Mouse (Mus musculus) liver, adult 2 months (tissue): ENCODE results near the gene Mog.

Experiments used
- CTCF ChIP-seq: fragments of 200-500 bp; IDR thresholded peaks from 2 replicates; pipeline ENCODE4 v1.5.1; 2011; ENCODE audit warnings: low read depth, low read length, control low read depth
- POLR2A ChIP-seq: fragments of 200-500 bp; IDR thresholded peaks from 2 replicates; pipeline ENCODE4 v1.6.1; 2011; ENCODE audit warnings: low read length, control low read depth; ENCODE audit not compliant: insufficient read depth; ENCODE audit errors: extremely low read depth

- TF ChIP-seq POLR2A, result no peak
- TF ChIP-seq CTCF, result no peak
Observed at GRCm38 (mm10) chr17:37056957-37057356, 33.8 kb upstream of the Mog start.
